Mouse (Mus musculus): ENCODE results near the gene Snx22. TPM values are rescaled to one million over a fixed set of nuclear protein-coding genes. Genes with fewer than 3 reads are reported as not detected.

The Snx22 gene
- polyA plus RNA-seq (2014; fragmentation: Nextera tagmentation; extraction: Ambion mirVana), result 8.0 and 8.9 TPM in 2 replicates

DNA sequence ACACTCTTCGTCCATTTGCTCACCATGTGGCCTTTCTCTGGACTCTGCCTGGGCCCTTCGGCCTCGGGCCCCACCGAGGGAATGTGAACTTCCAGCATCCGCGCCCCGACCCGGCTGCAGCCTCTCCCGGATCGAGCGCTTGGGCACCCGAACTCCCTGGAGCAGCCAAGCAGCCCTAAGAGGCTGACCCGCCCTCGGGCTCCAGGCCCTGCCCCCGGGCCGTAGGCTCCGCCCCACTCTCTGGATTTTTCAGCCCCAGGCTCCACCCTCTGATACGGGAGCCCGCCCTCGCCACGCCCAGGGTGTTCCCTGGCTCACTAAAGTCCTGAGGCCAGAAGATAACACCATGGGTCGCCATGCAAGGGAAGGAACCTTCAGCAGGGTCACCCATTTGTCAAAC lies at the start of gene Snx22:
Snx22 (minus strand) TSS at position 137 of the 400 bp plus-strand sequence.
- peaks cover 18% of the 10 kb centered on the region for H3K36me3 ChIP-seq (ENCODE audit: control insufficient read depth, insufficient read depth, low read length)
- H3K27ac ChIP-seq (ENCODE audit: low read depth, low read length), result no peak within 1 kb of the TSS
- peak within 1 kb of the TSS; percentile 48 for H3K4me3 ChIP-seq (ENCODE audit: low read depth, low read length)
- ATAC-seq (ENCODE audit: low read depth), result peak; percentile 84; the same call in 1 of the 2 replicates
- under 1% methylated on average over 22 of the region's 22 CpGs for WGBS
- H3K27me3 ChIP-seq (ENCODE audit: control insufficient read depth, insufficient read depth, low read length), result 0 out of 2 replicates have a peak, but pooled peaks cover 3% of the 10 kb centered on the region
- H3K9ac ChIP-seq (replicated peaks; ENCODE audit: low read depth, low read length), result peak within 1 kb of the TSS; percentile 55
- no peaks in the 10 kb centered on the region for H3K9me3 ChIP-seq (ENCODE audit: control insufficient read depth, low read length)
- peak within 1 kb of the TSS; percentile 94 for H3K4me2 ChIP-seq (ENCODE audit: low read depth, low read length)
- no peaks in the 10 kb centered on the region; the same call in 1 of the 2 replicates for H3K4me1 ChIP-seq (ENCODE audit: control insufficient read depth, insufficient read depth, low read length)

DNA sequence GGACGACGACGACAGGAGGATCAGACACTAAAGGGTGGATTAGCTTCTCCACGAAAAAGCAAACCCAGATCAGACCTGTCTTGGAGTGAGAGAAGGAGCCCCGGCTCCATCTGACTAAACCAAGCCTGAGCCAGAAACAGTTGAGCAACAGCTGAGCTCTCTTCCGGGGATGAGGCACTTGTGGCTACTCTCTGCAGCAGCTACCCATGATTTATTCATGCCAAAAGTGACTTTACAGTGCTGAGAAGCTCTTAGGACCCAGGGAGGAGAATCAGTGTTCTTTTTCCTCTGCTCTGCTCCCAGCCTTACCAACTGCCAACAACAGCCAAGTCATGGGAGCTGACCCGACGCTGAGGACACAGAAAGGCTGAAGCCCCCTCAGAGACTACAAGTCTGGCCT lies 47.4 kb upstream of the Snx22 start:
- Histone ChIP-seq H3K9me3 (ENCODE audit: control insufficient read depth, low read length) (no peaks in the 10 kb centered on the region), H3K4me3 (ENCODE audit: low read depth, low read length) (no peak overlapping the region), H3K4me2 (ENCODE audit: low read depth, low read length) (no peak overlapping the region), H3K4me1 (ENCODE audit: control insufficient read depth, insufficient read depth, low read length) (peaks cover 5% of the 10 kb centered on the region; the same call in 1 of the 2 replicates), H3K9ac (replicated peaks; ENCODE audit: low read depth, low read length) (no peak overlapping the region; the same call in 1 of the 2 replicates), H3K36me3 (ENCODE audit: control insufficient read depth, insufficient read depth, low read length) (no peaks in the 10 kb centered on the region), H3K27me3 (ENCODE audit: control insufficient read depth, insufficient read depth, low read length) (no peaks in the 10 kb centered on the region), H3K27ac (ENCODE audit: low read depth, low read length) (no peak overlapping the region)
- 66% methylated on average over 8 of the region's 8 CpGs for WGBS
- no peak for ATAC-seq (ENCODE audit: low read depth)

DNA sequence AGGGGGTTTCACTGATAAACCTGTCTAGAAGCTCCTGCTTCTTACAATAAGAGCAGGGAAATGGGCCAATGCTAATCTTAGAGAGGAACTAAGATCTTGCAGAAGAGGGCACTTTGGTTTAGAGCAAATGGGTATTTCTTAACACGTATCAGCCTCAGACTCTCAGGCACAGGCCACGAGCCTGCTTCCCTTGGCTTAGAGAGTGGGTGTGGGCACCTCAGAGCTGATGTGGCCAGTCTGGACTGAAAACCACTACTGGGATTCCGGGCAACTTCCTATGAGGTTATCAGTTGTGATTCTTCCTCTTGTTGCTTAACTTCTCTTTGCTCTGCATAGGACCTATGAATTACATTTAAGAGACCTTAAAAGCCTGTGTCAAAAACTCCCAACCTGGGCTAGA lies 44.8 kb upstream of the Snx22 start:
- 95% methylated on average over 3 of the region's 3 CpGs for WGBS
- no peak for ATAC-seq (ENCODE audit: low read depth)

DNA sequence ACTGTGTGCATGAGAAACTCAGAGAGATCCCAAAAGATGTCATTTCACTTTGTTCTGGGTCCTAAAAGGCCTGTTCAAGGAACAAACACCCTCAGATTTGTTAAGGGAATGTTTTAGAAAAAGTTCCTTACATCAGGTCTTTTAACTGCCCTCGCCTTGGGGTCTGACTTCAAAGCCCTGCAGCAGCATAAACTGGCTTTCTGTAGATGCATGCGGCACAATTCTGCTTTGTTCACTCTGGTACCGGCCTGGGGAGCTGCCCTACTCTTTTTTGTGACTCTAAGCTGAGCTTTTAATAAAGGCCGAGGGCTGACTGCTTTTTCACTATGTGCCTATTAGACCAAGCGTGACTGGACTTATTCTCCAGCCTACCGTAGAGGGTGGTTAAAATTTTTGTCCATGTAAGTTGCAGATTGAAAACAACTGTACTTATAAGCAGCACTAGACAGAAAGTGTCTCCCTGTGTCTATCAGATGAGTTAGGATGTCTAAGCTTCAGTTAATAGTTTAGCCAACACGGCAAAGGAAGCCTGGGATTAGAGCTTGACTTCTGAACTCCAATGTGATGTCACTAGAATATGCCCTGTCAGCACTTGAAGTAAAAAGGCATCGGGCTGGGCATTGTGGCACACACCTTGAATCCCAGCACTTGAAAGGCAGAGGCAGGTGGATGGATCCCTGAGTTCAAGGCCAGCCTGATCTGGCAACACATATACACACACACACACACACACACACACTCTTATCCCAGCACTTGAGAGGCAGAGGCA lies 41.3 kb upstream of the Snx22 start:
- H3K27ac ChIP-seq (ENCODE audit: low read depth, low read length), result no peak overlapping the region
- H3K4me3 ChIP-seq (ENCODE audit: low read depth, low read length), result no peak overlapping the region
- no peak for ATAC-seq (ENCODE audit: low read depth)
- H3K4me1 ChIP-seq (ENCODE audit: control insufficient read depth, insufficient read depth, low read length), result no peaks in the 10 kb centered on the region
- H3K4me2 ChIP-seq (ENCODE audit: low read depth, low read length), result no peak overlapping the region
- no peaks in the 10 kb centered on the region for H3K9me3 ChIP-seq (ENCODE audit: control insufficient read depth, low read length)
- H3K9ac ChIP-seq (replicated peaks; ENCODE audit: low read depth, low read length), result no peak overlapping the region
- H3K36me3 ChIP-seq (ENCODE audit: control insufficient read depth, insufficient read depth, low read length), result peaks cover 16% of the 10 kb centered on the region
- H3K27me3 ChIP-seq (ENCODE audit: control insufficient read depth, insufficient read depth, low read length), result no peaks in the 10 kb centered on the region
- WGBS, result 29% methylated on average over 8 of the region's 8 CpGs

More for the DNA sequence above, 44.8 kb upstream of the Snx22 start:
- Histone ChIP-seq H3K4me2 (ENCODE audit: low read depth, low read length) (no peak overlapping the region), H3K9ac (replicated peaks; ENCODE audit: low read depth, low read length) (no peak overlapping the region), H3K9me3 (ENCODE audit: control insufficient read depth, low read length) (no peaks in the 10 kb centered on the region), H3K4me3 (ENCODE audit: low read depth, low read length) (no peak overlapping the region), H3K27me3 (ENCODE audit: control insufficient read depth, insufficient read depth, low read length) (no peaks in the 10 kb centered on the region), H3K36me3 (ENCODE audit: control insufficient read depth, insufficient read depth, low read length) (no peaks in the 10 kb centered on the region), H3K27ac (ENCODE audit: low read depth, low read length) (no peak overlapping the region), H3K4me1 (ENCODE audit: control insufficient read depth, insufficient read depth, low read length) (no peaks in the 10 kb centered on the region)

DNA sequence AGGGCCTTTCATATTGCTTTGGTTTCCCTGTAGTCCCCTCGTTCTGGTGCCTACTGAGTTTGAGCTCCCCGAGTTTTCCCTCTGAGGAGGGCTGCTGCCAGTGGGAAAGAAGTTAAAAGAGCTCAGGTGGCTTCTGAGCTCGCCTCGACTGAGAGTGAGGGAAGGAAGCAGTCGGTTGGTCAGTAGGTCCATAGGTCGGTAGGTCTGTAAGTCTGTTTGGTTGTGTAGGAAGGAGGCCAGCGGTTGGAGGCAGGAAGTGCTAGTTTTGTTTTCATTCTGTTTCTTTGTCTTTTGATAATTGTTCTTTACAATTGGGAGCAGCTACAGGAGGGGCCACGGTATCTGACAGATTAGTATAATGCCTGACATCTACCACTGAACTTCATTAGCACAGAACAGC lies 40.6 kb upstream of the Snx22 start:
- WGBS, result 54% methylated on average over 8 of the region's 8 CpGs
- H3K36me3 ChIP-seq (ENCODE audit: control insufficient read depth, insufficient read depth, low read length), result peaks cover 20% of the 10 kb centered on the region
- no peak for ATAC-seq (ENCODE audit: low read depth)
- H3K4me3 ChIP-seq (ENCODE audit: low read depth, low read length), result no peak overlapping the region
- H3K9ac ChIP-seq (replicated peaks; ENCODE audit: low read depth, low read length), result no peak overlapping the region
- H3K27me3 ChIP-seq (ENCODE audit: control insufficient read depth, insufficient read depth, low read length), result no peaks in the 10 kb centered on the region
- no peaks in the 10 kb centered on the region for H3K4me1 ChIP-seq (ENCODE audit: control insufficient read depth, insufficient read depth, low read length)
- no peak overlapping the region for H3K4me2 ChIP-seq (ENCODE audit: low read depth, low read length)
- no peak overlapping the region for H3K27ac ChIP-seq (ENCODE audit: low read depth, low read length)
- H3K9me3 ChIP-seq (ENCODE audit: control insufficient read depth, low read length), result no peaks in the 10 kb centered on the region

DNA sequence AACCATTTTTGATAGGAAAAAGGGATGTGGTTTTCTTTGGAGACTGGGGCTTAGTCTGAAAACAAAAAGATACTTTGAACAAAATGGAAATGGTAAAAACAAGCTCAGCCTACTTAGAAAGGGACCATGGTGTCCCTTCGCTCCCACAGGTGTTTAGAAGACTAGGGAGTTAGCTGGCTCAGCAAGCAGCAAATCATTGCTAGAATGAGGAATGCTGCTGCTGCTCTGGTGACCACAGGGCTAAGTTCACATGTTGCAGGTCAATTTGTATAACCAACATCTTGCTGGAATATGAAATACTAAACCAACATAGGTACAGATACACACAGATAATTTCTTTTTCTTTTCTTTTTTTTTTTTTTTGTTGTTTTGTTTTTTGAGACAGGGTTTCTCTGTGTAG lies 40.1 kb upstream of the Snx22 start:
- no peak for ATAC-seq (ENCODE audit: low read depth)
- Histone ChIP-seq H3K9ac (replicated peaks; ENCODE audit: low read depth, low read length) (no peak overlapping the region), H3K4me1 (ENCODE audit: control insufficient read depth, insufficient read depth, low read length) (no peaks in the 10 kb centered on the region), H3K36me3 (ENCODE audit: control insufficient read depth, insufficient read depth, low read length) (peaks cover 25% of the 10 kb centered on the region), H3K9me3 (ENCODE audit: control insufficient read depth, low read length) (no peaks in the 10 kb centered on the region), H3K27me3 (ENCODE audit: control insufficient read depth, insufficient read depth, low read length) (no peaks in the 10 kb centered on the region), H3K27ac (ENCODE audit: low read depth, low read length) (no peak overlapping the region), H3K4me2 (ENCODE audit: low read depth, low read length) (no peak overlapping the region), H3K4me3 (ENCODE audit: low read depth, low read length) (no peak overlapping the region)
- WGBS, result 90% methylated on average over 1 of the region's 1 CpGs

DNA sequence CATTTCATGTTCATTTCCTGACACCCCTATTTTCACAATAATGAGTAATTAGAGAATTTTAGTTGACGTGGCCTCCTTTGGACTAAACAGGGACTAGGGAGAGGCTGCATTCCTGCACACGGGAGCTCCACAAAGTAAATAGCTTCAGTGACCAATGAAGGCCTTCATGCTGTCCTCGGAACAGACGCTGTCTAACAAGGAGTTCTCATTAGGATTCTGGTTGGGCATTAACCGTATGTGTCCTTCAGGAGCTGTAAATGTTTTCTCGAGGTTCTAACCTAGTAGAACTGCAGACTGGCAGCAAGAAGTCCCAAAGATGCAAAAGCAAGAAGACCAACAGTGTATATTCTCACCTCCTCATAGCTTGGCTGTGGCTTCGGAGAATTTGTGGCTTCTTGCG lies 35.6 kb upstream of the Snx22 start:
- H3K36me3 ChIP-seq (ENCODE audit: control insufficient read depth, insufficient read depth, low read length), result peaks cover 58% of the 10 kb centered on the region
- WGBS, result 93% methylated on average over 8 of the region's 8 CpGs

DNA sequence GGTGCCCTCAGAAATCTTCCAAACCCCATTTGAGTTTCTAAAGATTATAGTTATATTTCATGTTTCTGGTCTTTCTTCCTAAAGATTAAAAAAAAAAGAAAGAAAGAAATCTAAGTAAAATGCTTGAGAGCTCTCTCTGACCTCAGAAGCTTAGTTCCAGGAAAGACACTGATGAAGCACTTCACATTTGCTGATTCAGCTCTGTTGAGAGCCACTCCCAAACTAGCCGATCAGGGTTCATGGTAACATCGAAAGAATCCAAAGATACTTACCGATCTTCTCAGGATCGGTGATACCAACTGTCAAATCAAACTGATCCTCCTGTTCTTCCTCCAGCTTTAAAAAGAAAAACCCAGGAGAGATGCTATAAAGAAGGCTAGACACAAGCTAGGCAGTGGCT lies 35.1 kb upstream of the Snx22 start:
- Histone ChIP-seq H3K36me3 (ENCODE audit: control insufficient read depth, insufficient read depth, low read length) (peaks cover 60% of the 10 kb centered on the region), H3K4me2 (ENCODE audit: low read depth, low read length) (no peak overlapping the region), H3K9me3 (ENCODE audit: control insufficient read depth, low read length) (no peaks in the 10 kb centered on the region), H3K4me3 (ENCODE audit: low read depth, low read length) (no peak overlapping the region), H3K27me3 (ENCODE audit: control insufficient read depth, insufficient read depth, low read length) (no peaks in the 10 kb centered on the region), H3K4me1 (ENCODE audit: control insufficient read depth, insufficient read depth, low read length) (no peaks in the 10 kb centered on the region), H3K9ac (replicated peaks; ENCODE audit: low read depth, low read length) (no peak overlapping the region), H3K27ac (ENCODE audit: low read depth, low read length) (no peak overlapping the region)
- 97% methylated on average over 4 of the region's 4 CpGs for WGBS
- ATAC-seq (ENCODE audit: low read depth), result no peak

More for the DNA sequence above, 35.6 kb upstream of the Snx22 start:
- no peak overlapping the region for H3K9ac ChIP-seq (replicated peaks; ENCODE audit: low read depth, low read length)
- H3K4me3 ChIP-seq (ENCODE audit: low read depth, low read length), result no peak overlapping the region
- no peaks in the 10 kb centered on the region for H3K27me3 ChIP-seq (ENCODE audit: control insufficient read depth, insufficient read depth, low read length)
- ATAC-seq (ENCODE audit: low read depth), result no peak
- no peaks in the 10 kb centered on the region for H3K4me1 ChIP-seq (ENCODE audit: control insufficient read depth, insufficient read depth, low read length)
- H3K27ac ChIP-seq (ENCODE audit: low read depth, low read length), result no peak overlapping the region
- H3K9me3 ChIP-seq (ENCODE audit: control insufficient read depth, low read length), result no peaks in the 10 kb centered on the region
- H3K4me2 ChIP-seq (ENCODE audit: low read depth, low read length), result no peak overlapping the region

DNA sequence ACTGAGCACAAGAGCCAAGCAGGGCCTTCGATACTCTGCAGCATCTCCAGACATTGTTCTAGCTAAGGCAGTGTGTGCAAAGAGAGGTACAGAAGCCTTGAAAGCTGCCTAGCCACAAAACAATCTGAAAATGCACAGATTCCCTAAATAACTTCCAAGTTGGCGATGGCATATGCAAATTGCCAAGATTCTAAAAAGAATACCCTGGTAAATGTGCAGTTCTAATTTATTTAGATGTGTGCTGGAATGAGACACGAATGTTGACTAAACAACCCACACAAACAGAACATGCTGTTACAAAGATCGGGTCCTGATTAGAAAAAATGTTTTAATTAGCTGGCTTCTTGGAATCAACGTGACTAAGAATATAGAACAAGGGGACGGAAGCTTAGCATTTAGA lies 33.1 kb upstream of the Snx22 start:
- WGBS, result 95% methylated on average over 6 of the region's 6 CpGs
- ATAC-seq (ENCODE audit: low read depth), result no peak
- Histone ChIP-seq H3K4me1 (ENCODE audit: control insufficient read depth, insufficient read depth, low read length) (no peaks in the 10 kb centered on the region), H3K27me3 (ENCODE audit: control insufficient read depth, insufficient read depth, low read length) (no peaks in the 10 kb centered on the region), H3K9me3 (ENCODE audit: control insufficient read depth, low read length) (no peaks in the 10 kb centered on the region), H3K36me3 (ENCODE audit: control insufficient read depth, insufficient read depth, low read length) (peaks cover 59% of the 10 kb centered on the region), H3K9ac (replicated peaks; ENCODE audit: low read depth, low read length) (no peak overlapping the region), H3K27ac (ENCODE audit: low read depth, low read length) (no peak overlapping the region), H3K4me3 (ENCODE audit: low read depth, low read length) (no peak overlapping the region), H3K4me2 (ENCODE audit: low read depth, low read length) (no peak overlapping the region)

Data from neural tube, embryonic 14.5 days (tissue).